9 mouse cellular contexts compared by ENCODE assay signal in the genomic region with DNA sequence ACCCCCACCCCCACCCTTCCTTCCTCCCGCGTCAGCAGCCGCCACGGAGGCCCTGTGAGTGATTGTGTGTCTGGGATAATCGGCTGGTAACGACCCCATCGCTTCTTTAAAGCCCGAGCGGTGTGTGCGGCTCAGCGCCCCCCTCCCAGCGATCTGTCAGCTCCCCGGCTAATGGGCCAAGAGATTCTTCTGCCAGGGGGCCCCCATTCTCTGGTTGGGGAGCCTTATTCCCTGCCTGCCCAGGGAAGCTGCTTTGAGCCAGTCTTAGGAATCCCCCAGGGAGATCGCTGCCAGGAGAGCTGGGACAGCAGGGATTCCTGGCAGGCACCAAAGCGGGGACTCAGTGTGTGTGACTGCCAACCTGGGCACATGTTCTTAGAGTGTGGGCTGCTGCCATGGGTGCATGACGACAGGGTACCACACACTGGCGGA. TPM values are rescaled to one million over a fixed set of nuclear protein-coding genes. Genes with fewer than 3 reads are reported as not detected.
A peak's percentile ranks its signal among the peaks of the same experiment; 100 is the strongest.
DNase-seq lines count a peak whose midpoint lies in the region; ATAC-seq lines count a peak whose summit lies in the region.
"Had no signal": no experiment of that assay in that cellular context is flagged by ENCODE, and none has a peak within 500 bp of the region (broad histone marks: within the 10 kb centered on the region; RNA-seq: fewer than 3 reads in every experiment).

No protein-coding gene starts in this region.

- H3K4me3 ChIP-seq in forebrain, embryonic 14.5 days (ENCODE audit: low read depth, low read length): peak overlapping the region; percentile 2; the same call in 1 of the 2 replicates

- peaks cover 70% of the 10 kb centered on the region for H3K4me1 ChIP-seq in forebrain, embryonic 14.5 days (ENCODE audit: control insufficient read depth, insufficient read depth, low read length)

- H3K27me3 ChIP-seq in forebrain, embryonic 14.5 days (replicated peaks; ENCODE audit: control insufficient read depth, insufficient read depth, low read length): no peaks in the 10 kb centered on the region

- H3K9me3 ChIP-seq in forebrain, embryonic 14.5 days (replicated peaks; ENCODE audit: control insufficient read depth, low read length): no peaks in the 10 kb centered on the region

- peak; percentile 63 for ATAC-seq in frontal cortex, adult (ENCODE audit: low TSS enrichment)
- peak; percentile 76 for ATAC-seq in forebrain, embryonic 14.5 days

- no peak for DNase-seq in frontal cortex, postnatal 25 days (ENCODE audit: low spot score in 2 of 2)
- DNase-seq in MN1 (ENCODE audit: low spot score): peak; percentile 82
- peak; percentile 94 for DNase-seq in forebrain, embryonic 14.5 days (ENCODE audit: low spot score)
- peak; percentile 53 to 67 for DNase-seq in kidney, postnatal 36 days
- peak; percentile 77 for DNase-seq in neural tube, embryonic 10.5 days (ENCODE audit: extremely low spot score, low spot score)
- no peak for DNase-seq in urinary bladder, postnatal 10 days (ENCODE audit: low spot score)
- DNase-seq in thymus, postnatal 25 days: no peak

- peak overlapping the region; percentile 44 for H3K4me2 ChIP-seq in forebrain, embryonic 14.5 days (ENCODE audit: low read length)

- peaks cover 19% of the 10 kb centered on the region for H3K36me3 ChIP-seq in forebrain, embryonic 14.5 days (ENCODE audit: control insufficient read depth, insufficient read depth, low read length)

- peak overlapping the region; percentile 94 for H3K27ac ChIP-seq in forebrain, embryonic 14.5 days (ENCODE audit: low read depth, low read length)
- H3K27ac ChIP-seq: liver, embryonic 14.5 days had no signal

- WGBS in forebrain, embryonic 14.5 days: 4% methylated on average over 17 of the region's 17 CpGs

- H3K9ac ChIP-seq in forebrain, embryonic 14.5 days (ENCODE audit: low read length): peak overlapping the region; percentile 32; the same call in 1 of the 2 replicates
- H3K9ac ChIP-seq: liver, embryonic 14.5 days had no signal

RNA-seq across cellular contexts. Expression of gene Gjd3, which starts 13.3 kb away (rescaled TPM):
- 0.27 and 0.28 TPM in 2 replicates for polyA plus RNA-seq in forebrain, embryonic 14.5 days (2014; fragmentation: Nextera tagmentation; extraction: Ambion mirVana)
- polyA plus RNA-seq: liver, embryonic 14.5 days had no signal

RNA-seq across cellular contexts. Expression of gene Rara, which starts 41.9 kb away (rescaled TPM):
- polyA plus RNA-seq in forebrain, embryonic 14.5 days (2014; fragmentation: Nextera tagmentation; extraction: Ambion mirVana): 8.2 and 9.8 TPM in 2 replicates

RNA-seq across cellular contexts. Expression of gene Top2a, which starts 54.5 kb away (rescaled TPM):
- 135 and 150 TPM in 2 replicates for polyA plus RNA-seq in forebrain, embryonic 14.5 days (2014; fragmentation: Nextera tagmentation; extraction: Ambion mirVana)

Comparison
In these comparisons a context has a peak if more than half of its experiments do, and no peak if none do; other contexts are left out.
1. DNase-seq: peak in MN1 (single experiment), forebrain, embryonic 14.5 days (single experiment), kidney, postnatal 36 days (2 of 2) and neural tube, embryonic 10.5 days (single experiment); none in frontal cortex, postnatal 25 days (0 of 2), urinary bladder, postnatal 10 days (single experiment) and thymus, postnatal 25 days (single experiment).